Mouse (Mus musculus) lung, embryonic 14.5 days (tissue): ENCODE measurements around the gene 2510039O18Rik. TPM values are rescaled to one million over a fixed set of nuclear protein-coding genes. Genes with fewer than 3 reads are reported as not detected.

Source experiments
- ATAC-seq: fragments of 200-750 bp; cut with Nextera tagmentation; 2 replicates; pipeline ENCODE4 v1.8.0; 2017; ENCODE audit warnings: mild to moderate bottlenecking, moderate TSS enrichment, moderate library complexity; ENCODE audit not compliant: insufficient read depth
- DNase-seq: peaks from one replicate; pipeline ENCODE4 v3.0.0-alpha.2; 2015
- H3K27ac ChIP-seq: fragments of 300-500 bp; sonication (generic); 2 replicates; pipeline ENCODE4 v1.5.1; 2014; ENCODE audit warnings: low read depth, mild to moderate bottlenecking, moderate library complexity
- H3K27me3 ChIP-seq: fragments of 300-500 bp; sonication (generic); 2 replicates; pipeline ENCODE4 v1.6.1; 2014; ENCODE audit warnings: low read length, control low read depth; ENCODE audit not compliant: insufficient read depth
- H3K36me3 ChIP-seq: fragments of 300-500 bp; sonication (generic); 2 replicates; pipeline ENCODE4 v1.6.1; 2014; ENCODE audit warnings: control low read depth; ENCODE audit not compliant: insufficient read depth
- H3K4me1 ChIP-seq: fragments of 300-500 bp; sonication (generic); 2 replicates; pipeline ENCODE4 v1.6.1; 2014; ENCODE audit warnings: antibody characterized with exemption, control low read depth; ENCODE audit not compliant: insufficient read depth
- H3K4me2 ChIP-seq: fragments of 300-500 bp; sonication (generic); 2 replicates; pipeline ENCODE4 v1.6.1; 2014; ENCODE audit warnings: mild to moderate bottlenecking
- H3K4me3 ChIP-seq: fragments of 300-500 bp; sonication (generic); 2 replicates; pipeline ENCODE4 v1.5.1; 2014; ENCODE audit warnings: low read depth, low read length
- H3K9ac ChIP-seq: fragments of 300-500 bp; sonication (generic); 2 replicates; pipeline ENCODE4 v1.6.1; 2014
- H3K9me3 ChIP-seq: fragments of 300-500 bp; sonication (generic); 2 replicates; pipeline ENCODE4 v1.6.1; 2016; ENCODE audit warnings: low read depth, low read length, control low read depth
- CTCF ChIP-seq: IDR thresholded peaks from 2 replicates; pipeline ENCODE4 v1.5.1; 2016; ENCODE audit warnings: antibody characterized with exemption, low read depth
- WGBS: fragments of 180-500 bp; shearing (Covaris S2); extraction: QIAGEN DNeasy Blood & Tissue Kit; methylation state at CpG from one replicate; pipeline ENCODE4 v1.1.7; 2014; 5-methylcytosine and 5-hydroxymethylcytosine counted together
- polyA plus RNA-seq: library from polyadenylated mRNA; unstranded; fragments of >200 nt; fragmentation: Nextera tagmentation; extraction: Ambion mirVana; gene quantifications from 2 replicates; pipeline ENCODE4 v1.2.1, GENCODE M21; 2014

The 2510039O18Rik gene
- polyA plus RNA-seq, 1 experiment from 2014 or later, result 22.5 TPM

- no peaks in the 10 kb centered on the region for H3K27me3 ChIP-seq
- 74% methylated on average over 11 of the region's 11 CpGs for WGBS
Observed at GRCm38 (mm10) chr4:147922341-147922740, 18.4 kb upstream of the 2510039O18Rik start.

GRCm38 (mm10) chr4:147927705-147928104, 13.0 kb upstream of the 2510039O18Rik start:
- Histone ChIP-seq H3K36me3 (peaks cover 19% of the 10 kb centered on the region; the same call in 1 of the 2 replicates), H3K4me1 (no peaks in the 10 kb centered on the region), H3K27me3 (no peaks in the 10 kb centered on the region), H3K4me3 (no peak overlapping the region), H3K9me3 (no peaks in the 10 kb centered on the region), H3K27ac (no peak overlapping the region), H3K9ac (no peak overlapping the region), H3K4me2 (no peak overlapping the region)
- no peak for TF ChIP-seq CTCF
- no peak for ATAC-seq
- 37% methylated on average over 8 of the region's 8 CpGs for WGBS
- DNase-seq, result peak; percentile 17

More at GRCm38 (mm10) chr4:147922341-147922740, 18.4 kb upstream of the 2510039O18Rik start:
- H3K4me2 ChIP-seq, result no peak overlapping the region
- H3K36me3 ChIP-seq, result peaks cover 22% of the 10 kb centered on the region; the same call in 1 of the 2 replicates
- H3K9me3 ChIP-seq, result no peaks in the 10 kb centered on the region
- ATAC-seq, result no peak
- TF ChIP-seq CTCF, result no peak
- no peak overlapping the region for H3K27ac ChIP-seq
- H3K4me3 ChIP-seq, result no peak overlapping the region
- no peak for DNase-seq
- no peaks in the 10 kb centered on the region for H3K4me1 ChIP-seq
- no peak overlapping the region for H3K9ac ChIP-seq

- no peaks in the 10 kb centered on the region for H3K4me1 ChIP-seq
- no peak for ATAC-seq
- no peak overlapping the region for H3K9ac ChIP-seq
- no peak for TF ChIP-seq CTCF
- no peaks in the 10 kb centered on the region for H3K9me3 ChIP-seq
- no peaks in the 10 kb centered on the region for H3K27me3 ChIP-seq
- H3K4me3 ChIP-seq, result no peak overlapping the region
- 23% methylated on average over 9 of the region's 9 CpGs for WGBS
- no peak overlapping the region for H3K4me2 ChIP-seq
- DNase-seq, result no peak
- peaks cover 15% of the 10 kb centered on the region; the same call in 1 of the 2 replicates for H3K36me3 ChIP-seq
- no peak overlapping the region for H3K27ac ChIP-seq
Observed at GRCm38 (mm10) chr4:147928136-147928535, 12.6 kb upstream of the 2510039O18Rik start.

GRCm38 (mm10) chr4:147928540-147928939, 12.2 kb upstream of the 2510039O18Rik start:
- no peak overlapping the region for H3K9ac ChIP-seq
- H3K4me3 ChIP-seq, result no peak overlapping the region
- no peaks in the 10 kb centered on the region for H3K9me3 ChIP-seq
- DNase-seq, result no peak
- no peaks in the 10 kb centered on the region for H3K27me3 ChIP-seq
- no peak overlapping the region for H3K4me2 ChIP-seq
- no peak for ATAC-seq
- WGBS, result 76% methylated on average over 7 of the region's 7 CpGs
- no peak for TF ChIP-seq CTCF
- H3K36me3 ChIP-seq, result peaks cover 11% of the 10 kb centered on the region; the same call in 1 of the 2 replicates
- H3K27ac ChIP-seq, result no peak overlapping the region
- no peaks in the 10 kb centered on the region for H3K4me1 ChIP-seq

GRCm38 (mm10) chr4:147930946-147931345, 9.7 kb upstream of the 2510039O18Rik start:
- no peak overlapping the region for H3K27ac ChIP-seq
- H3K4me3 ChIP-seq, result no peak overlapping the region
- H3K9me3 ChIP-seq, result no peaks in the 10 kb centered on the region
- no peak overlapping the region for H3K4me2 ChIP-seq
- DNase-seq (no peak), ATAC-seq (no peak)
- 94% methylated on average over 14 of the region's 14 CpGs for WGBS
- H3K27me3 ChIP-seq, result no peaks in the 10 kb centered on the region
- peaks cover 2% of the 10 kb centered on the region; the same call in 1 of the 2 replicates for H3K4me1 ChIP-seq
- no peak overlapping the region for H3K9ac ChIP-seq
- H3K36me3 ChIP-seq, result peaks cover 11% of the 10 kb centered on the region; the same call in 1 of the 2 replicates
- no peak for TF ChIP-seq CTCF

- Histone ChIP-seq H3K4me1 (peaks cover 5% of the 10 kb centered on the region; the same call in 1 of the 2 replicates), H3K27ac (no peak overlapping the region), H3K9ac (no peak overlapping the region), H3K4me3 (no peak overlapping the region), H3K9me3 (no peaks in the 10 kb centered on the region), H3K27me3 (no peaks in the 10 kb centered on the region), H3K4me2 (no peak overlapping the region), H3K36me3 (peaks cover 11% of the 10 kb centered on the region; the same call in 1 of the 2 replicates)
- 48% methylated on average over 3 of the region's 3 CpGs for WGBS
- ATAC-seq, result no peak
- DNase-seq, result no peak
- TF ChIP-seq CTCF, result no peak
Observed at GRCm38 (mm10) chr4:147934134-147934533, 6.6 kb upstream of the 2510039O18Rik start.

- H3K36me3 ChIP-seq, result peaks cover 11% of the 10 kb centered on the region; the same call in 1 of the 2 replicates
- ATAC-seq (no peak), DNase-seq (no peak)
- peaks cover 7% of the 10 kb centered on the region for H3K4me1 ChIP-seq
- no peaks in the 10 kb centered on the region for H3K27me3 ChIP-seq
- WGBS, result 78% methylated on average over 4 of the region's 4 CpGs
- H3K27ac ChIP-seq, result no peak overlapping the region
- H3K4me3 ChIP-seq, result no peak overlapping the region
- no peaks in the 10 kb centered on the region for H3K9me3 ChIP-seq
- H3K9ac ChIP-seq, result no peak overlapping the region
- TF ChIP-seq CTCF, result no peak
- H3K4me2 ChIP-seq, result no peak overlapping the region
Observed at GRCm38 (mm10) chr4:147934611-147935010, 6.1 kb upstream of the 2510039O18Rik start.
